Mouse (Mus musculus): ENCODE data around the gene Rpap1. TPM values are rescaled to one million over a fixed set of nuclear protein-coding genes. Genes with fewer than 3 reads are reported as not detected.

Gene Rpap1
- total and polyA plus RNA-seq, 3 experiments = 8.1 to 41.3 (median 22.3) TPM

DNA sequence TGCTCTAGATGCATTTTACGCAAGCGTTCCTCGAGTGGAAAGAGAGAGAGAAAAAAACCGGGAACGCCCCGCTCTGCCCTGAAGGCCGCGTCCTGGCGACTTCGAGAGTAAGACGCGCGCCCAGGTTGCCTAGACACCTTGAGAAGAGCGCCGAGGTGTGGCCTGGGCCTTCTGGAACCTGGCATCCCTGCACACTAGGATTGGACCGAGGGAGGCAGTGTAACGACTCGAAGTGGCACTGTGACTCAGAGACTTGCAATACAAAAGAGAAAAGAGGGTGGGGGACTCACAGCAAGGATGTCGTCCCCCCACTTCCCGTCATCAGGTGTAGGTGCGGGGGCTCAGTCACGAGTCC is 43.6 kb downstream of the Rpap1 start:
- TF ChIP-seq GATA2 (IDR thresholded peaks at IDR 0.05; ENCODE audit: borderline replicate concordance, low read depth, low read length) (no peak), TAL1 (conservative IDR thresholded peaks at IDR 0.05; ENCODE audit: low read depth, low read length) (no peak), CTCF (IDR thresholded peaks at IDR 0.05; ENCODE audit: low read depth, low read length) (no peak), POLR2AphosphoS5 (IDR thresholded peaks at IDR 0.05; ENCODE audit: insufficient replicate concordance, low read depth, low read length) (no peak), GATA1 (IDR thresholded peaks at IDR 0.05; ENCODE audit: borderline replicate concordance, low read length) (no peak)
- ATAC-seq (ENCODE audit: extremely low read depth, insufficient number of reproducible peaks, low FRiP score, poor library complexity, severe bottlenecking) = no peak
- H3K4me1 ChIP-seq (ENCODE audit: insufficient read depth, low read depth, low read length) = peaks cover 59% of the 10 kb centered on the region
- H3K4me3 ChIP-seq (ENCODE audit: low read depth, low read length) = peak overlapping the region; percentile 42; the same call in 1 of the 2 replicates
- DNase-seq (ENCODE audit: low spot score) = no peak
- H3K36me3 ChIP-seq (replicated peaks) = peaks cover 2% of the 10 kb centered on the region
- H3K9me3 ChIP-seq (replicated peaks) = no peaks in the 10 kb centered on the region
- H3K27me3 ChIP-seq (ENCODE audit: insufficient read depth, low read length) = peaks cover 25% of the 10 kb centered on the region

DNA sequence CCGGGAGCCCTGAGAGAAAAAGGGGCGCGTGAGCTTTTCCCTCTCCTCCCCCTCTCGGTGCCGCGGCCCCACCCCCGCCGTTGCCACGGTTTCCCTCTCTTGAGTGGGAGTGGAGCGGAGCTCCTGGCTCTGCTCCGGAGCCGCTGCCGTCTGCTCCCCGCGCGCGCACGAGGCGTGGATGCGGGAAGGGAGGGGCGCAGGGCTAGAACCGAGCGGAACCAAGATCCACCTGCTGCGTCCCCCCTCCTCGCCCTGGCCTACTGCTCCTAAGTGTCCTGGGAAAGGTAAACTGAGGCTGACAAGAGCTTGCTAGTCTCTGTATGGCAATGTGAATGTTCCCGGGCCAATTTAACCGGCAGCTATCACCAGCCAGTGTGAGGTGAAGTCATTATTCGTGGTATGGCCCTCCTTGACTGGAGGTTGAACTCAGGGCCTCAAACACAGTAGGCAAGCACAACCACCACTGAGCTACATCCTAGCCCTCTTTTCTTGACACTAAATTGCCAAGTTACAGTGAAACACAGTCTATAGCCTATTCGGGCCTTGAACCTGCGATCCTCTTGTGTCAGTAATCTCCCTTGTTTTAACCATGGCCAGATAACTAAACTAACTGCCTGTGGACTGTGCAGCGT is 44.0 kb downstream of the Rpap1 start:
- no peaks in the 10 kb centered on the region for H3K9me3 ChIP-seq (replicated peaks)
- TF ChIP-seq POLR2AphosphoS5 (IDR thresholded peaks at IDR 0.05; ENCODE audit: insufficient replicate concordance, low read depth, low read length) = no peak
- no peak for TF ChIP-seq GATA1 (IDR thresholded peaks at IDR 0.05; ENCODE audit: borderline replicate concordance, low read length)
- TF ChIP-seq GATA2 (IDR thresholded peaks at IDR 0.05; ENCODE audit: borderline replicate concordance, low read depth, low read length) = no peak
- no peak for TF ChIP-seq TAL1 (conservative IDR thresholded peaks at IDR 0.05; ENCODE audit: low read depth, low read length)
- TF ChIP-seq CTCF (IDR thresholded peaks at IDR 0.05; ENCODE audit: low read depth, low read length) = no peak
- peak overlapping the region; percentile 83 for H3K4me3 ChIP-seq (ENCODE audit: low read depth, low read length)
- H3K27me3 ChIP-seq (ENCODE audit: insufficient read depth, low read length) = peaks cover 25% of the 10 kb centered on the region
- peaks cover 2% of the 10 kb centered on the region for H3K36me3 ChIP-seq (replicated peaks)
- DNase-seq (ENCODE audit: low spot score) = no peak
- H3K4me1 ChIP-seq (ENCODE audit: insufficient read depth, low read depth, low read length) = peaks cover 62% of the 10 kb centered on the region
- ATAC-seq (ENCODE audit: extremely low read depth, insufficient number of reproducible peaks, low FRiP score, poor library complexity, severe bottlenecking) = no peak

DNA sequence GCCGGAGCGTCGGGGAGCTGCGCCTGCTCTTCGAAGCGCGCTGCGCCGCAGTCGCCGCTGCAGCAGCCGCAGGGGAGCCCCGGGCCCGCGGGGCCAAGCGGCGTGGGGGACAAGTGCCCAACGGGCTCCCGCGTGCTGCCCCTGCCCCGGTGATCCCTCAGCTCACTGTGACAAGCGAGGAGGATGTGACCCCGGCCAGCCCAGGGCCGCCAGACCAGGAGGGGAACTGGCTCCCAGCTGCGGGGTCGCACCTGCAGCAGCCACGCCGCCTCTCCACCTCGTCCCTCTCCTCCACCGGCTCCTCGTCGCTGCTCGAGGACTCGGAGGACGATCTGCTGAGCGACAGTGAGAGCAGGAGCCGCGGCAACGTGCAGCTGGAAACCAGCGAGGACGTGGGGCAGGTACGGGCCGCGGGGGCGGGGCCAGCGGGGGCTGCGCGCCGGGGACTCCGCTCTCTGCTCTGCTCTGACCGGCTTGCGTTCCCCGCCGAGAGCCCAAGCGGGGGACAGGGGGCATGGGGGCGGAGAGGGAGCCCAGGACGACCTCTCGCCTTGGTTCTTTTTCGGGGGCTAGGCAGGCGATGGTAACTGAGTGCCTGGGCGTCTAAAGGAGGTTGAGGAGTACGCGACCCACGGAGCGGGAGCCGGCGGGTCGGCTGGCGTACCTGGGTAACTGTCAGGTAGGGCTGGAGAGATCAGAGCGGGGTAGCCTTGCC is 44.7 kb downstream of the Rpap1 start:
- Histone ChIP-seq H3K27me3 (ENCODE audit: insufficient read depth, low read length) (peaks cover 25% of the 10 kb centered on the region), H3K4me1 (ENCODE audit: insufficient read depth, low read depth, low read length) (peaks cover 62% of the 10 kb centered on the region), H3K9me3 (replicated peaks) (no peaks in the 10 kb centered on the region), H3K36me3 (replicated peaks) (peaks cover 2% of the 10 kb centered on the region), H3K4me3 (ENCODE audit: low read depth, low read length) (peak overlapping the region; percentile 83)
- TF ChIP-seq GATA1 (IDR thresholded peaks at IDR 0.05; ENCODE audit: borderline replicate concordance, low read length) (no peak), GATA2 (IDR thresholded peaks at IDR 0.05; ENCODE audit: borderline replicate concordance, low read depth, low read length) (no peak), CTCF (IDR thresholded peaks at IDR 0.05; ENCODE audit: low read depth, low read length) (no peak), TAL1 (conservative IDR thresholded peaks at IDR 0.05; ENCODE audit: low read depth, low read length) (no peak), POLR2AphosphoS5 (IDR thresholded peaks at IDR 0.05; ENCODE audit: insufficient replicate concordance, low read depth, low read length) (no peak)
- ATAC-seq (ENCODE audit: extremely low read depth, insufficient number of reproducible peaks, low FRiP score, poor library complexity, severe bottlenecking) (no peak), DNase-seq (ENCODE audit: low spot score) (peak; percentile 57)

DNA sequence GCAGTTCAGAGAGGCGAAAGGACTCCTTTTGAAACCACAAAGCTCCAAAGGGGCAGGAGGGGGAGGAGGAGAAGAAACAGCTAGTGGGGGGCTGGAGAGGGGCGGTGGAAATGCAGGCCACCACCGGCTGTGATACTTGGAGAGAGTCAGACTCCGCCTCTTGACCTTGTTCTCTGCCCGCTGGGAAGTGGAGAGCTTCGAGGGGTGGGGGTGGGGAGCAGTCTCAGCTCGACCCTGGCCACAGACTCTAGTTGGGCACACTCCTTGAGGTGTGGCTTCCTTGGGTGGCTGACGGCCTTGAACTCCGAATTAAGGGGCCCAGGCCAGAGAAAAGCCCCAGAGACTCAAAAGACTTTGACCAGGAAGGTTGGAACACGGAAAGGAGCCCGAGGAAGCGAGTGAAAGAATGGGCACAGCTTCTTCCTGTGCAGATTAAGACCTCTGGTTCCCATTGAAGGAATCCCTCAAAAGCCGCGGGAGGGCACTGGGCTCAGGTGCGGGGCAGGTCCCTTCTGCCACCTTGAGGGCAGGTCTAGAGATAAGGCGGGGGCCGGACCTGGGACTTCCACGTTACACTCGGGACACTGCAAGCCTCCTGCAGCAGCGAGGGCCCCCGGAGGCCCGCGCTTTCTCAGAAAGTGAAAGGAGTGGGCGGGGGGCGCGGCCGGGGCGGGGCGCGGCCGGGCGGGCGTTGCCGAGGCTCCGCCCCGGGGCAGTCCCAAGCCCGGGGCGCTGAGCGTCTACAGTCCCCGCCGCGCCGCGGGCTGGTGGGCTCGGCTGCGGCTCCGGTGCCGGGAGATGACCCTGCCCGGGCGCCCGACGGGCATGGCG is 45.5 kb downstream of the Rpap1 start, which contains the start of gene Itpka:
TSS of gene Itpka (plus strand) at position 757 of the 831 bp plus-strand sequence.
- Histone ChIP-seq H3K27me3 (ENCODE audit: insufficient read depth, low read length) (peaks cover 28% of the 10 kb centered on the region), H3K9me3 (replicated peaks) (no peaks in the 10 kb centered on the region), H3K36me3 (replicated peaks) (peaks cover 2% of the 10 kb centered on the region), H3K4me3 (ENCODE audit: low read depth, low read length) (peak within 1 kb of the TSS; percentile 83), H3K4me1 (ENCODE audit: insufficient read depth, low read depth, low read length) (peaks cover 64% of the 10 kb centered on the region)
- DNase-seq (ENCODE audit: low spot score) (peak; percentile 93), ATAC-seq (ENCODE audit: extremely low read depth, insufficient number of reproducible peaks, low FRiP score, poor library complexity, severe bottlenecking) (peak; percentile 61)
- TF ChIP-seq GATA2 (IDR thresholded peaks at IDR 0.05; ENCODE audit: borderline replicate concordance, low read depth, low read length) = no peak
- no peak for TF ChIP-seq TAL1 (conservative IDR thresholded peaks at IDR 0.05; ENCODE audit: low read depth, low read length)
- no peak for TF ChIP-seq GATA1 (IDR thresholded peaks at IDR 0.05; ENCODE audit: borderline replicate concordance, low read length)

DNA sequence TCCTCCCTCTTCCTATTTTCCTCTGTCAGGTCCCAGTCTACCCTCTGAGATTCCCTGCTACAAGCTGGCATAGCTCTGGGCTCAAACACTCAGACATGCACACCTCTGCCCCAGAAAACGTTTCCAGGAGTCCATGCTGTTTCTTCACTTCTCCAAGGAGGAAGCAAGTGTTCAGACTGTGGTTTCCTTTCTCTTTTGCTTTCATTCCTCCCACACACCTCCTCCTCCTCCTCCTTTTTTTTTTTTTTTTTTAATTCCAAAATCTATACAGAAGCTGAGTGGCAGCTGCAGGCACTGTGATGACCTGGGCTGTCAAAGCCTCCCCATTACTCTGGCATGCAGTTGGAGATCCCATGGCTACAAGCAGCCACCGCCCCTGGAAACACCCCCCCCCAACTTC is 46.8 kb downstream of the Rpap1 start:
- TF ChIP-seq POLR2AphosphoS5 (IDR thresholded peaks at IDR 0.05; ENCODE audit: insufficient replicate concordance, low read depth, low read length) = no peak
- no peak for TF ChIP-seq TAL1 (conservative IDR thresholded peaks at IDR 0.05; ENCODE audit: low read depth, low read length)
- TF ChIP-seq GATA2 (IDR thresholded peaks at IDR 0.05; ENCODE audit: borderline replicate concordance, low read depth, low read length) = no peak
- no peak for TF ChIP-seq GATA1 (IDR thresholded peaks at IDR 0.05; ENCODE audit: borderline replicate concordance, low read length)
- Histone ChIP-seq H3K36me3 (replicated peaks) (peaks cover 7% of the 10 kb centered on the region), H3K27me3 (ENCODE audit: insufficient read depth, low read length) (peaks cover 28% of the 10 kb centered on the region), H3K4me1 (ENCODE audit: insufficient read depth, low read depth, low read length) (peaks cover 64% of the 10 kb centered on the region), H3K4me3 (ENCODE audit: low read depth, low read length) (no peak overlapping the region; the same call in 1 of the 2 replicates), H3K9me3 (replicated peaks) (no peaks in the 10 kb centered on the region)
- DNase-seq (ENCODE audit: low spot score) (no peak), ATAC-seq (ENCODE audit: extremely low read depth, insufficient number of reproducible peaks, low FRiP score, poor library complexity, severe bottlenecking) (no peak)

DNA sequence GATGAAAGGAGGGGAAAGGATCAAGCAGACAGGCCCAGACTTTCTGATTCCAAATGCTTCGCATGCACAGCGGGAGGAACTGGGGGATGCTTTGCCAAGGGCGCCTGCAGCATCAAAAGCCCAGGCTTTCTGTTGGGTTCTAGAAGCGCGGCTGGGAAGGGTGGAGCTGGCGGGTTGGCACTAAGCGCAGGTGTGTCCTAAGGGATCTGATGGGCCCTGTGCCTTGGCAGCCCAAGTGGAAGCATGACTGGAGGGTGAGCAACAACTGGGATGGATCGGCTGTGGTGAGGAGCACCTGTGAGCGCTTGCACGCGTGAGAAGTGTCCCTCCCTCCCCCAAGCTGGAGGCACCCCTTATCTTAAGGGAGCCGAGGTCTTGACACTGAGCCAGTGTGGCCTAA is 50.2 kb downstream of the Rpap1 start:
- Histone ChIP-seq H3K36me3 (replicated peaks) (peaks cover 36% of the 10 kb centered on the region), H3K4me3 (ENCODE audit: low read depth, low read length) (no peak overlapping the region), H3K9me3 (replicated peaks) (no peaks in the 10 kb centered on the region), H3K27me3 (ENCODE audit: insufficient read depth, low read length) (peaks cover 3% of the 10 kb centered on the region; the same call in 1 of the 2 replicates), H3K4me1 (ENCODE audit: insufficient read depth, low read depth, low read length) (peaks cover 34% of the 10 kb centered on the region)
- DNase-seq (ENCODE audit: low spot score) (no peak), ATAC-seq (ENCODE audit: extremely low read depth, insufficient number of reproducible peaks, low FRiP score, poor library complexity, severe bottlenecking) (no peak)
- TF ChIP-seq TAL1 (conservative IDR thresholded peaks at IDR 0.05; ENCODE audit: low read depth, low read length) (no peak), POLR2AphosphoS5 (IDR thresholded peaks at IDR 0.05; ENCODE audit: insufficient replicate concordance, low read depth, low read length) (no peak), CTCF (IDR thresholded peaks at IDR 0.05; ENCODE audit: low read depth, low read length) (no peak), GATA2 (IDR thresholded peaks at IDR 0.05; ENCODE audit: borderline replicate concordance, low read depth, low read length) (no peak), GATA1 (IDR thresholded peaks at IDR 0.05; ENCODE audit: borderline replicate concordance, low read length) (no peak)

Measured in G1E (cell line).